Comparison of ENCODE assay signal across 9 mouse cellular contexts in the genomic region with DNA sequence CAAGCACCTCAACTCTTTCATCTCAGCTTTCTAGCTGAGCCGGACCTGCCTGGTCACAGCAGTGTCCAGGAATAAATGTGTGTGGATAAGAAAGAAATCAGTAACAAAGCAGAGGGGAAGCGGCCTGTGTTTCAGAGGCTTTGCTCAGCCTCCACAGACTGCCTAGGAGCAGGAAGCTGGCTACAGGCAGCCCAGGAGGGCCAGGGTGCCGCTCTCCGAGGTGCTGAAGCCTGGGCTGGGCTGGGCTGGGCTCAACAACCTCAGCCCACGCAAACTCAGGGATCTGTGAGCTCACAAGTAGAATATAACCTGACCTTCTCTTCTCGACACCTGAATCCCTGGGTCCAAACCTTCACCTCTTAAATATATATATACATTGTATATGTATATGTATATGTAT. TPM values are rescaled to one million over a fixed set of nuclear protein-coding genes. Genes with fewer than 3 reads are reported as not detected.
A peak's percentile ranks its signal among the peaks of the same experiment; 100 is the strongest.
DNase-seq lines count a peak whose midpoint lies in the region; ATAC-seq and TF ChIP-seq lines count a peak whose summit lies in the region.
"Had no signal": no experiment of that assay in that cellular context is flagged by ENCODE, and none has a peak within 500 bp of the region (broad histone marks: within the 10 kb centered on the region; RNA-seq: fewer than 3 reads in every experiment).

No protein-coding gene starts in this region.

- no peak overlapping the region for H3K4me3 ChIP-seq in liver, postnatal 0 days (ENCODE audit: low read depth, low read length)
- H3K4me3 ChIP-seq: megakaryocyte, embryonic 14.5 days had no signal

- TF ChIP-seq EP300 in liver, postnatal 0 days (IDR thresholded peaks at IDR 0.05; ENCODE audit: low read depth) = no peak

- no peaks in the 10 kb centered on the region for H3K36me3 ChIP-seq in liver, postnatal 0 days (replicated peaks; ENCODE audit: insufficient read depth, low read length)

- no peak for TF ChIP-seq CTCF in liver, postnatal 0 days (IDR thresholded peaks at IDR 0.05; ENCODE audit: low read depth)

- no peaks in the 10 kb centered on the region for H3K9me3 ChIP-seq in liver, postnatal 0 days (ENCODE audit: low read length)
- H3K9me3 ChIP-seq: megakaryocyte, embryonic 14.5 days had no signal

- no peak for ATAC-seq in liver, postnatal 0 days

- no peaks in the 10 kb centered on the region for H3K4me1 ChIP-seq in liver, postnatal 0 days (ENCODE audit: insufficient read depth)
- H3K4me1 ChIP-seq: megakaryocyte, embryonic 14.5 days had no signal

- H3K9ac ChIP-seq in liver, postnatal 0 days (replicated peaks) = no peak overlapping the region

- no peaks in the 10 kb centered on the region for H3K27me3 ChIP-seq in liver, postnatal 0 days (ENCODE audit: insufficient read depth, low read length)

- WGBS in liver, postnatal 0 days (ENCODE audit: insufficient replicate concordance) = 17% methylated on average over 6 of the region's 6 CpGs

- DNase-seq in layer of hippocampus, postnatal 10 days (ENCODE audit: low spot score in 2 of 2) = peak; percentile 27 to 47
- DNase-seq in layer of hippocampus, postnatal 36 days = no peak
- DNase-seq in adrenal gland, adult (ENCODE audit: inconsistent age in 2 of 2, low spot score in 1 of 2) = peak; percentile 29 to 68
- peak; percentile 70 to 82 for DNase-seq in heart, postnatal 14 days
- DNase-seq in liver, postnatal 0 days = peak; percentile 72
- DNase-seq in retina, postnatal 1 day = peak; percentile 46
- DNase-seq in cerebellum, postnatal 36 days = no peak
- DNase-seq in cerebellum, adult 9-11 months = no peak

- intact Hi-C loops in heart, postnatal 14 days (cut with DNase I) = no loop called here

- H3K27ac ChIP-seq in liver, postnatal 0 days (ENCODE audit: low read depth) = no peak overlapping the region

- H3K4me2 ChIP-seq in liver, postnatal 0 days (ENCODE audit: low read depth, low read length) = no peak overlapping the region

RNA-seq across cellular contexts. Expression of a gene that starts 54.6 kb away (rescaled TPM):
- 10 to 100 TPM; 12.2 to 16.1 TPM for total RNA-seq in layer of hippocampus, postnatal 10 days (2021)
- total RNA-seq in layer of hippocampus, postnatal 36 days (2021) = 1 to 10 TPM; 8.9 to 9.6 TPM
- under 1 TPM; 0.15 to 0.19 TPM for total RNA-seq in heart, postnatal 14 days (2021)
- polyA plus RNA-seq in liver, postnatal 0 days (2015; fragmentation: Nextera tagmentation; extraction: Ambion mirVana) = not detected in 2 replicates

Comparison
In these comparisons a context has a peak if more than half of its experiments do, and no peak if none do; other contexts are left out.
1. DNase-seq: peak in layer of hippocampus, postnatal 10 days (2 of 2), adrenal gland, adult (2 of 2), heart, postnatal 14 days (2 of 2), liver, postnatal 0 days (single experiment) and retina, postnatal 1 day (single experiment); none in layer of hippocampus, postnatal 36 days (0 of 2), cerebellum, postnatal 36 days (0 of 2) and cerebellum, adult 9-11 months (single experiment).
2. RNA of a gene that starts 54.6 kb away (total RNA-seq): 12.2 to 16.1 TPM in layer of hippocampus, postnatal 10 days and 8.9 to 9.6 TPM in layer of hippocampus, postnatal 36 days; 0.15 to 0.19 TPM in heart, postnatal 14 days; every median in the first group is over 4 times any median in the second.